Mouse (Mus musculus) heart, postnatal 0 days (tissue): ENCODE results near the gene Stk11.

Experiments used
- CTCF ChIP-seq: IDR thresholded peaks from 2 replicates; pipeline ENCODE4 v1.5.1; 2016; ENCODE audit warnings: antibody characterized with exemption, control low read depth, low read depth
- EP300 ChIP-seq: IDR thresholded peaks from 2 replicates; pipeline ENCODE4 v1.6.1; 2016; ENCODE audit warnings: antibody characterized with exemption, low read depth

DNA sequence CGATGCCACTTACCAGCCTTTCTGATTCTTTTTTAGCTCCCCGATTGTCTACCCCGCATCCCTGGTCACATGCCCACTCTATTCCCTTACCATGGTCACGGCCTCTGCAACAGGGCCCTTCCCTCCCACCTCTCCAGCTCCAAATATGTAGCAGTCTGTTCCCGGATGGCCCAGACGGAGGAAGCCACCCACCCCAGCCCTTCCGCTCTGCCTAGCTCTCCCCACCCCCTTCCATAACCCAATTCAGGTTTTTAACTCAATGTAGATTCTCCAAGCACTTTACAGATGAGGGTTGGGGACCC lies 41.1 kb downstream of the Stk11 start:
- TF ChIP-seq EP300 (no peak), CTCF (no peak)
